Mouse (Mus musculus) midbrain, embryonic 15.5 days (tissue): ENCODE results near the gene Syce3. TPM values are rescaled to one million over a fixed set of nuclear protein-coding genes. Genes with fewer than 3 reads are reported as not detected.
"Not testable (repeated sequence)": the region's sequence is repeated elsewhere in the genome, so short reads cannot be mapped to it uniquely, and the experiment has no call there.

ENCODE experiments used
- ATAC-seq: fragments of 200-750 bp; cut with Nextera tagmentation; replicated peaks from 2 replicates; pipeline ENCODE4 v1.8.0; 2017; ENCODE audit warnings: moderate TSS enrichment
- H3K27ac ChIP-seq: fragments of 300-500 bp; sonication (generic); 2 replicates; pipeline ENCODE4 v1.5.1; 2015; ENCODE audit warnings: mild to moderate bottlenecking, inconsistent platforms
- H3K27me3 ChIP-seq: fragments of 300-500 bp; sonication (generic); replicated peaks from 2 replicates; pipeline ENCODE4 v1.6.1; 2015; ENCODE audit warnings: inconsistent platforms
- H3K36me3 ChIP-seq: fragments of 300-500 bp; sonication (generic); replicated peaks from 2 replicates; pipeline ENCODE4 v1.6.1; 2015; ENCODE audit warnings: inconsistent platforms
- H3K4me1 ChIP-seq: fragments of 300-500 bp; sonication (generic); 2 replicates; pipeline ENCODE4 v1.6.1; 2015; ENCODE audit warnings: inconsistent platforms
- H3K4me2 ChIP-seq: fragments of 300-500 bp; sonication (generic); 2 replicates; pipeline ENCODE4 v1.6.1; 2015; ENCODE audit warnings: inconsistent platforms, mild to moderate bottlenecking, moderate library complexity
- H3K4me3 ChIP-seq: fragments of 300-500 bp; sonication (generic); 2 replicates; pipeline ENCODE4 v1.5.1; 2015; ENCODE audit warnings: mild to moderate bottlenecking, inconsistent platforms
- H3K9ac ChIP-seq: fragments of 300-500 bp; sonication (generic); 2 replicates; pipeline ENCODE4 v1.6.1; 2015; ENCODE audit warnings: mild to moderate bottlenecking, inconsistent platforms
- H3K9me3 ChIP-seq: fragments of 300-500 bp; sonication (generic); 2 replicates; pipeline ENCODE4 v1.6.1; 2016; ENCODE audit warnings: inconsistent platforms
- WGBS: fragments of 180-500 bp; shearing (Covaris S2); methylation state at CpG from one replicate; pipeline ENCODE4 v1.1.7; 2015; ENCODE audit warnings: mixed read lengths; 5-methylcytosine and 5-hydroxymethylcytosine counted together
- polyA plus RNA-seq: library from polyadenylated mRNA; unstranded; fragments of >200 nt; fragmentation: Nextera tagmentation; extraction: Ambion mirVana; gene quantifications from 2 replicates; pipeline ENCODE4 v1.2.1, GENCODE M21; 2015

Gene Syce3
- polyA plus RNA-seq, 1 experiment from 2014 or later = not detected

DNA sequence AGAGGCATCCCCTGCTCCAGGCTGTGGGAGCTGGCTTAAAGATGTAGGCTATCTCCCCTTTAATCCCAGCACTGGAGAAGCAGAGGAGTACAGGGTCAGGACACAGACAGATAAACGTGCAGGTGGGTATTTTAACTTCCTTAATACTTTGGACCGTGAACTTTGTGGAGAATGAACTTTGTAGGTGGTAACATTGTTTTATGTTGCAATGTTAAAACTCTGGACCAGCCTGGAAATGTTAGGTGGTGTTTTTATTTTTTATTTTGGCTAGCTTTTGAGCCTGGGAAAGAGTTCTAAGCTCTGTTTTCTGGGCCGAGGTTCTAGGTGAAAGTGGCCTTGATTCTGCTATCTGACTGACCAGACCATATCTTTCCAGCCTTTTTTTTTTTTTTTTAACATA is 21.0 kb upstream of the Syce3 start:
- Histone ChIP-seq H3K9me3 (no peaks in the 10 kb centered on the region), H3K4me3 (no peak overlapping the region), H3K9ac (no peak overlapping the region), H3K4me2 (no peak overlapping the region), H3K27me3 (no peaks in the 10 kb centered on the region), H3K27ac (no peak overlapping the region), H3K4me1 (peaks cover 22% of the 10 kb centered on the region), H3K36me3 (peaks cover 6% of the 10 kb centered on the region)
- ATAC-seq = no peak
- WGBS = 90% methylated on average over 3 of the region's 3 CpGs

- H3K27ac ChIP-seq, ATAC-seq, H3K4me3 ChIP-seq, H3K9me3 ChIP-seq, H3K9ac ChIP-seq, H3K27me3 ChIP-seq: not testable (repeated sequence)
- Histone ChIP-seq H3K36me3 (peaks cover 11% of the 10 kb centered on the region), H3K4me1 (peaks cover 22% of the 10 kb centered on the region), H3K4me2 (peak overlapping the region; percentile 97)
- WGBS = 78% methylated on average over 9 of the region's 9 CpGs
These were observed 20.5 kb upstream of the Syce3 start for GRCm38 (mm10) chr15:89430771-89431170.

- Histone ChIP-seq H3K9me3 (no peaks in the 10 kb centered on the region), H3K9ac (peak overlapping the region; percentile 78), H3K4me2 (peak overlapping the region; percentile 97), H3K27me3 (no peaks in the 10 kb centered on the region), H3K4me1 (peaks cover 22% of the 10 kb centered on the region), H3K27ac (peak overlapping the region; percentile 97), H3K36me3 (peaks cover 13% of the 10 kb centered on the region), H3K4me3 (peak overlapping the region; percentile 84)
- WGBS = 49% methylated on average over 6 of the region's 6 CpGs
- no peak for ATAC-seq
These were observed 20.0 kb upstream of the Syce3 start for GRCm38 (mm10) chr15:89430341-89430740.

DNA sequence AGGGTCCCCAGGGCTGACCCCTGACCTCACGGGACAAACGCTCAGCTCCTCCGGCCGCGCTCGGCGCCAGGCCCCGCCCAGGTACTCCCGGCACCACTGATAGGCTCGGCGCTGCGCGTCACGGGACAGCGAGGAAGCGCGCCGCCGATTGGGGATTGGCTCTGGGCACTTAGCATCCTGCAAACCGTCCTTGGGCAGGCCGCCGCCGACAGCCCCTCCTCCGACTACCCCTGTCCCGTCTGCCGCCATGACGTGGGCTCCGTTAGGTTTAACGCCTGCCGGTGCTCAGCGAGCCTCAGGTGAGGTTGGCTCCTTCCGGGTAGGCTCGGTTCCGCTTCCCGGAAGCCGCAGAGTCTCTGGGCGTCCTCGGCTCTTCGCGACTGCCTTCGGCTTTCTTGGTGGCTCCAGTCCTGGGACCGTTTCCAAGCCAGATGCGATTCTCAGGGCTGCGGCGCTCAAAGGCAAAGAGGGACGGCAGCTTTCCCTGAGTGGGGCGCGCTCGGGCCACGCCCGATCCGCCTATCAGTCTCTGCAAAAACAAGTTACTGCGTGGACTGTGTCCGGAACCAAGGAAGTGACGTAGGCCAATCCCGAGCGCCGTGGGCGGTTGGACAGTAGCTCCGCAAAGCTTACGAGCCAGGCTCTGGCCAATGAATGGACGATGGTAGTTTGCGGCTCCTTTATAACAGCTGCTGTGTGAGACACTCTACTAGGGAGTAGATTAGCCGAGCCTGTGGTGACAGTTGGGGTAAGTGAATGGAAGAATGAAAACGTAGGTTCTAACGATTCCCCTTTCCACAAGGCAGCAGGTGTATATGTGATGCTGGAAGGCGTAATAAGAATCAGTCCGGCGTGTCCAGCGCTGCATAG is 19.3 kb upstream of the Syce3 start, which contains the start of the genes C730034F03Rik, Gm44502 and Chkb:
Gene C730034F03Rik, plus strand, starts transcription at position 238 of the 870 bp plus-strand sequence.
Gene Gm44502, minus strand, starts transcription at position 345 of the 870 bp plus-strand sequence.
Gene Chkb, minus strand, starts transcription at position 557 of the 870 bp plus-strand sequence.
- no peaks in the 10 kb centered on the region for H3K27me3 ChIP-seq
- H3K9ac ChIP-seq = peak within 1 kb of the TSS; percentile 78
- peak; percentile 96 for ATAC-seq
- H3K4me1 ChIP-seq = peaks cover 22% of the 10 kb centered on the region
- peak within 1 kb of the TSS; percentile 97 for H3K27ac ChIP-seq
- H3K9me3 ChIP-seq = no peaks in the 10 kb centered on the region
- peaks cover 13% of the 10 kb centered on the region for H3K36me3 ChIP-seq
- under 1% methylated on average over 70 of the region's 70 CpGs for WGBS
- H3K4me2 ChIP-seq = peak within 1 kb of the TSS; percentile 97
- peak within 1 kb of the TSS; percentile 84 for H3K4me3 ChIP-seq

DNA sequence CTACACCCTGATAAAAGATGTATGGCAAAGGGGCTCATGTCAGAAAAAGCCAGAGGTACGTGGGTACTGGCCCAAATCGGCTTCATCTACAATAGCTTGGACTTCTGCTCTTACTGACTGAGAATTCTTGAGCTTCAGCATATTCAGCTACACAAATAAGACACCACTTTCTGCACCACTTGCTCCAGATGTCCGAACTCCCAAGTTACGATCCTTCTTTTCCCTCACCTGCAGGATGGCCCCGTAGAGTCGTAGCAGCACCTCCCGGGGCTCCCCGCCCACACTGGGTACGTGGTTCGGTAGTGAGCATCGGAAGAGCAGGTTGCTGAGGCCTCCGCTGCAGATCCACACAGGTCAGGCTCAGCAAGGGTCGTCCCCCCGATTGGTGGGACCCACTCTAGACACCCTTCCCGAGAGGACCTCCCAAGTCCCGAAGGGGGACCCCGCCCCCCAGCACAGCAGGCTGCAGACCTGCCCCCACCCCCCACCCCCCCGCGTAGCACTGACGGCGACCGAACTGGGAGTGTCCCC is 18.6 kb upstream of the Syce3 start:
- no peaks in the 10 kb centered on the region for H3K27me3 ChIP-seq
- H3K27ac ChIP-seq = peak overlapping the region; percentile 97
- H3K9ac ChIP-seq = peak overlapping the region; percentile 78
- peak overlapping the region; percentile 97 for H3K4me2 ChIP-seq
- peak overlapping the region; percentile 84 for H3K4me3 ChIP-seq
- no peaks in the 10 kb centered on the region for H3K9me3 ChIP-seq
- H3K4me1 ChIP-seq = peaks cover 22% of the 10 kb centered on the region
- ATAC-seq = peak; percentile 71
- 6% methylated on average over 22 of the region's 22 CpGs for WGBS
- peaks cover 13% of the 10 kb centered on the region for H3K36me3 ChIP-seq

DNA sequence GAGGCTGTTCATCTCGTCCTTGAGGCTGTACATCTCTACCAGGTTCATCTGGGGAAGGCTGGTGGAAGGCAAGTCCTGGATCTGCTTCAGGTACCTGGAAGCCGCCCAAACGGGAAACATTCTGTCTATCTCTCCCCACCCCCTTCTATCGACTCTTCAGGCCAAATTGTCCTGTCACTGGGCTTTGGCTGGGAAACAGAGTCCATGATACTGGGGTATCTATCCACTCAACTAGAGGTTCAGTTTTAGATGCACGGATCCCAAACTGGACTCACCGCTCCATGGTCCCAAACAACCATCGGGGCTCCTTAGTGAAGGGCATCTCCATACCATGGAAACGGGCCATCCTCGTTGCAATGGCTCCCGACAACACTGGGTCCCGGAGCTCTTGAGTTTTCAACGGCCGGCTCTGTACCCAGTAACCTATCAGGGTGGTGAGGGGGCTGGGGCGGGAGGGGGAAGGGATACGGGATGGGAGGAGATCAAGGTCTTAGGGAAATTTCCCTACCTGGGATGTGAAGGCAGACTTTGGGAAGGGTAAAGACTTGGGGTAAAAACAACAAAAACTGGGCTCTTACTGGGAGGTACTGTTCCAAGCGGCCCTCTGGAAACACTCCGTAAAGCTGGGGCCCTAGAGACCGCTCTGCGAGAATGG is 18.0 kb upstream of the Syce3 start:
- H3K9me3 ChIP-seq = no peaks in the 10 kb centered on the region
- WGBS = 80% methylated on average over 19 of the region's 19 CpGs
- peaks cover 13% of the 10 kb centered on the region for H3K36me3 ChIP-seq
- ATAC-seq = no peak
- H3K9ac ChIP-seq = peak overlapping the region; percentile 78
- H3K4me3 ChIP-seq = peak overlapping the region; percentile 84
- H3K27me3 ChIP-seq = no peaks in the 10 kb centered on the region
- H3K27ac ChIP-seq = no peak overlapping the region
- H3K4me2 ChIP-seq = peak overlapping the region; percentile 97
- peaks cover 22% of the 10 kb centered on the region for H3K4me1 ChIP-seq

GRCm38 (mm10) chr15:89426716-89427115 is 16.4 kb upstream of the Syce3 start:
- 91% methylated on average over 10 of the region's 10 CpGs for WGBS
- no peak for ATAC-seq
- H3K4me3 ChIP-seq = no peak overlapping the region
- H3K9ac ChIP-seq = no peak overlapping the region
- H3K9me3 ChIP-seq = no peaks in the 10 kb centered on the region
- H3K4me2 ChIP-seq = no peak overlapping the region
- H3K27ac ChIP-seq = no peak overlapping the region
- no peaks in the 10 kb centered on the region for H3K27me3 ChIP-seq
- peaks cover 21% of the 10 kb centered on the region for H3K4me1 ChIP-seq
- H3K36me3 ChIP-seq = peaks cover 17% of the 10 kb centered on the region

GRCm38 (mm10) chr15:89425711-89426121 is 15.4 kb upstream of the Syce3 start, which contains the start of gene Cpt1b:
Gene Cpt1b, minus strand, starts transcription at chr15:89425863.
- no peaks in the 10 kb centered on the region for H3K9me3 ChIP-seq
- no peaks in the 10 kb centered on the region for H3K27me3 ChIP-seq
- H3K4me3 ChIP-seq = no peak within 1 kb of the TSS
- H3K4me2 ChIP-seq = no peak within 1 kb of the TSS
- H3K36me3 ChIP-seq = peaks cover 18% of the 10 kb centered on the region
- peaks cover 15% of the 10 kb centered on the region for H3K4me1 ChIP-seq
- no peak within 1 kb of the TSS for H3K9ac ChIP-seq
- 47% methylated on average over 6 of the region's 6 CpGs for WGBS
- no peak within 1 kb of the TSS for H3K27ac ChIP-seq
- no peak for ATAC-seq

- WGBS = 84% methylated on average over 8 of the region's 8 CpGs
- Histone ChIP-seq H3K4me1 (peaks cover 11% of the 10 kb centered on the region), H3K9ac (no peak overlapping the region), H3K4me2 (no peak overlapping the region), H3K27me3 (no peaks in the 10 kb centered on the region), H3K4me3 (no peak overlapping the region), H3K36me3 (peaks cover 23% of the 10 kb centered on the region), H3K9me3 (no peaks in the 10 kb centered on the region), H3K27ac (no peak overlapping the region)
- ATAC-seq = no peak
These were observed 14.3 kb upstream of the Syce3 start for GRCm38 (mm10) chr15:89424621-89425020.

- H3K4me3 ChIP-seq = no peak overlapping the region
- no peak overlapping the region for H3K27ac ChIP-seq
- H3K4me2 ChIP-seq = no peak overlapping the region
- no peaks in the 10 kb centered on the region for H3K4me1 ChIP-seq
- H3K9me3 ChIP-seq = no peaks in the 10 kb centered on the region
- no peaks in the 10 kb centered on the region for H3K27me3 ChIP-seq
- peaks cover 20% of the 10 kb centered on the region for H3K36me3 ChIP-seq
- no peak for ATAC-seq
- 96% methylated on average over 9 of the region's 9 CpGs for WGBS
- no peak overlapping the region for H3K9ac ChIP-seq
These were observed 11.6 kb upstream of the Syce3 start for GRCm38 (mm10) chr15:89421938-89422337.

- no peaks in the 10 kb centered on the region for H3K9me3 ChIP-seq
- H3K9ac ChIP-seq = no peak overlapping the region
- no peak overlapping the region for H3K27ac ChIP-seq
- peaks cover 3% of the 10 kb centered on the region for H3K36me3 ChIP-seq
- ATAC-seq = no peak
- H3K27me3 ChIP-seq = no peaks in the 10 kb centered on the region
- H3K4me3 ChIP-seq = no peak overlapping the region
- no peaks in the 10 kb centered on the region for H3K4me1 ChIP-seq
- H3K4me2 ChIP-seq = no peak overlapping the region
- WGBS = 87% methylated on average over 8 of the region's 8 CpGs
These were observed 5.0 kb upstream of the Syce3 start for GRCm38 (mm10) chr15:89415282-89415681.

GRCm38 (mm10) chr15:89406691-89407090 is 3.6 kb downstream of the Syce3 start:
- Histone ChIP-seq H3K36me3 (no peaks in the 10 kb centered on the region), H3K9me3 (no peaks in the 10 kb centered on the region; the same call in 1 of the 2 replicates), H3K9ac (no peak overlapping the region), H3K4me2 (no peak overlapping the region), H3K27me3 (no peaks in the 10 kb centered on the region), H3K4me3 (no peak overlapping the region), H3K4me1 (no peaks in the 10 kb centered on the region), H3K27ac (no peak overlapping the region)
- ATAC-seq = no peak
